Mouse (Mus musculus) intestine, postnatal 0 days (tissue): ENCODE measurements around the gene Kat7. TPM values are rescaled to one million over a fixed set of nuclear protein-coding genes. Genes with fewer than 3 reads are reported as not detected.

Experiments used
- ATAC-seq: fragments of 200-750 bp; cut with Nextera tagmentation; 2 replicates; pipeline ENCODE4 v1.8.0; 2017; ENCODE audit warnings: mild to moderate bottlenecking, moderate TSS enrichment, moderate library complexity
- H3K27ac ChIP-seq: fragments of 300-500 bp; sonication (generic); 2 replicates; pipeline ENCODE4 v1.5.1; 2014; ENCODE audit warnings: mild to moderate bottlenecking, low read depth, low read length, moderate library complexity
- H3K27me3 ChIP-seq: fragments of 300-500 bp; sonication (generic); replicated peaks from 2 replicates; pipeline ENCODE4 v1.6.1; 2014; ENCODE audit warnings: low read length, mixed read lengths; ENCODE audit not compliant: control insufficient read depth, insufficient read depth
- H3K36me3 ChIP-seq: fragments of 300-500 bp; sonication (generic); 2 replicates; pipeline ENCODE4 v1.6.1; 2014; ENCODE audit warnings: mild to moderate bottlenecking, moderate library complexity; ENCODE audit not compliant: control insufficient read depth, insufficient read depth
- H3K4me1 ChIP-seq: fragments of 300-500 bp; sonication (generic); replicated peaks from 2 replicates; pipeline ENCODE4 v1.6.1; 2014; ENCODE audit warnings: antibody characterized with exemption, low read length, mixed read lengths; ENCODE audit not compliant: control insufficient read depth, insufficient read depth
- H3K4me2 ChIP-seq: fragments of 300-500 bp; sonication (generic); replicated peaks from 2 replicates; pipeline ENCODE4 v1.6.1; 2014; ENCODE audit warnings: low read depth, mild to moderate bottlenecking, moderate library complexity
- H3K4me3 ChIP-seq: fragments of 300-500 bp; sonication (generic); 2 replicates; pipeline ENCODE4 v1.5.1; 2014; ENCODE audit warnings: low read depth, low read length
- H3K9ac ChIP-seq: fragments of 300-500 bp; sonication (generic); 2 replicates; pipeline ENCODE4 v1.6.1; 2014; ENCODE audit warnings: mild to moderate bottlenecking, low read depth, low read length
- H3K9me3 ChIP-seq: fragments of 300-500 bp; sonication (generic); 2 replicates; pipeline ENCODE4 v1.6.1; 2016; ENCODE audit warnings: mixed run types; ENCODE audit not compliant: control insufficient read depth
- CTCF ChIP-seq: sonication (generic); IDR thresholded peaks from 2 replicates; pipeline ENCODE4 v1.5.1; 2016; ENCODE audit warnings: low read depth, mild to moderate bottlenecking, control low read depth, antibody characterized with exemption, moderate library complexity
- WGBS: fragments of 180-500 bp; shearing (Covaris S2); extraction: QIAGEN DNeasy Blood & Tissue Kit; methylation state at CpG from one replicate; pipeline ENCODE4 v1.1.7; 2014; 5-methylcytosine and 5-hydroxymethylcytosine counted together
- polyA plus RNA-seq: library from polyadenylated mRNA; unstranded; fragments of >200 nt; fragmentation: Nextera tagmentation; extraction: Ambion mirVana; gene quantifications from 2 replicates; pipeline ENCODE4 v1.2.1, GENCODE M21; 2015

The Kat7 gene
- polyA plus RNA-seq, 1 experiment from 2014 or later: 29.7 TPM

DNA sequence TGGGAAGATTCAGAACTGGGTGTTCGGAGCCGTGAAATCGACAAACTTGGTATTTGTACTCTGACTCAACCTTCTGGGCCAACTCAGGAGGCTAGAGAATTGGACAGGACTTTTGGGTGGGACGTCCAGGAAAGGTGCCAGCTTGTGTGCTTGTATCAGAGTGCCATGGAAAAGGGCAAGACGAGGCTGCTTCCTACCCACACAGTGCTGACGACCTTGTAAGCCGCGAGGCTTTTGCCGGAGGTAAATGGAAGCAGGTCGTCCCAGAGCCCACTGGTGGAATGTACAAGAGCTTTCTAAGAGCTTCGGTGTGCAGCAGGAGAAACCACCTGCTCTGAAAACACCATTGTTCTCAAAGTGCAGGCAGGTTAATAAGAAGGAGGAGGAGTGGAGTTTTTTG lies 16.2 kb upstream of the Kat7 start:
- WGBS: 65% methylated on average over 11 of the region's 11 CpGs
- Histone ChIP-seq H3K9ac (no peak overlapping the region), H3K36me3 (no peaks in the 10 kb centered on the region), H3K4me3 (no peak overlapping the region), H3K4me2 (no peak overlapping the region), H3K9me3 (no peaks in the 10 kb centered on the region), H3K4me1 (no peaks in the 10 kb centered on the region), H3K27me3 (no peaks in the 10 kb centered on the region), H3K27ac (no peak overlapping the region)
- TF ChIP-seq CTCF: no peak
- ATAC-seq: no peak

DNA sequence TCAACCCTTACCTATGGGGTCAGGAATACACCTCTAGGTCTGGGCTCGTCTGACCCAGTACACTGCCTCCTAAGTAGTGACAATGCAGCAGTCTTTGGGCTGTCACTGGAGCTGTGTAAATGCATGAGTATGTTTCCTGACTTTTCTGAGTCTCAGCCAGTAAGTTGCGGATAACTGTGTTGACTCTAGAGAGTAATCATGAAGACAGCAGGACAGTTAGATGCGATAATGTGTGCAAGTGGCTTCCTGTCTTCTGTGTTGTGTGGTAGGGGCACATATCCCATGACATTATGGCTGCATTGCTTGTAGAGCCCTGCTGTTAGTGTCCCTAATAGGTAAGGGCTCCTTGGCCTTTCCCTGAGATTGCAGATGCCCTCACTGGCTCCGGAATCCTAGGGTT lies 15.8 kb upstream of the Kat7 start:
- 79% methylated on average over 4 of the region's 4 CpGs for WGBS
- ATAC-seq: no peak

DNA sequence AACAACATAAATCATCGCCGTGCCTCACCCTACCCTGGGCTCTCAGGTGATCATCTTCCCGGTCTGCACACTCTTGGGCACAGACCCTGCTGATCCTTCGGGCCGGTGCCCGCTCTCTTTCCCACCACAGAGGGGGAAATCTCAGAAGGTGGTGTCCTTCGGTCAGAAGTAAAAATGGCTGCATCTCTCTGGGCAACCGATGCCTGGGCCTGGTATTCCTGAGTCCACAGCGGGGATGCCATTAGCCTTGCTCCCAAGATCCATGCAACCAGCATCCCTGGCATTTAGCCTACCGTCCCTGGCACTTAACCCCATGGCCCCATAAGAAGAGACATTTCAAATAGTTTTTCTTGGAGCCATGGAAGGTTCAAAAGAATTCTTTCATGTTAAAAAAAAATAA lies 14.1 kb upstream of the Kat7 start:
- Histone ChIP-seq H3K4me3 (no peak overlapping the region), H3K36me3 (no peaks in the 10 kb centered on the region), H3K27me3 (no peaks in the 10 kb centered on the region), H3K4me2 (no peak overlapping the region), H3K27ac (no peak overlapping the region), H3K9me3 (no peaks in the 10 kb centered on the region), H3K9ac (no peak overlapping the region), H3K4me1 (no peaks in the 10 kb centered on the region)
- no peak for TF ChIP-seq CTCF
- 86% methylated on average over 10 of the region's 10 CpGs for WGBS
- ATAC-seq: no peak

More for the DNA sequence above, 15.8 kb upstream of the Kat7 start:
- TF ChIP-seq CTCF: no peak
- H3K4me1 ChIP-seq: no peaks in the 10 kb centered on the region
- no peak overlapping the region for H3K4me3 ChIP-seq
- no peak overlapping the region for H3K27ac ChIP-seq
- H3K9ac ChIP-seq: no peak overlapping the region
- no peaks in the 10 kb centered on the region for H3K36me3 ChIP-seq
- no peak overlapping the region for H3K4me2 ChIP-seq
- H3K27me3 ChIP-seq: no peaks in the 10 kb centered on the region
- no peaks in the 10 kb centered on the region for H3K9me3 ChIP-seq

DNA sequence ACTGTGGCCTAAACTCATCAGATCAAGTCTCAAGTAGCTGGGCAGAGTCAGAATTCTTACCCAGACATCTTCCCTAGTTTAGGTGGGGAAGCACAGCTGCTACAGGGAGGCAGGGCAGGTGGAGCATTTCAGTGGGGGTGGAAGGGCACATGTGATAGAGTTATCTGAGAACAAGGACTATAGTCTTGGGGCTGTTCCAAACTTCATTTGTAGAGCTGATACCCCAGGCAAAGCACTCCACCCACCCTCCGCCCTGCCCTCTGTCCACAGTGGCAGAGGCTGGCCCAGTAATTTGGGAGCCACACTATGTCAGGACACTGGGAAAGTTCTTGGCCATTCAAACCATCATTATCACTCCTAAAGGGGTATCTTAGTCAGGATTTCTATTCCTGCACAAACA lies 10.0 kb upstream of the Kat7 start:
- Histone ChIP-seq H3K4me3 (no peak overlapping the region), H3K9me3 (no peaks in the 10 kb centered on the region), H3K9ac (no peak overlapping the region), H3K4me1 (no peaks in the 10 kb centered on the region), H3K4me2 (no peak overlapping the region), H3K36me3 (no peaks in the 10 kb centered on the region), H3K27ac (no peak overlapping the region), H3K27me3 (no peaks in the 10 kb centered on the region)
- no peak for ATAC-seq
- TF ChIP-seq CTCF: no peak
- WGBS: 95% methylated on average over 1 of the region's 1 CpGs

DNA sequence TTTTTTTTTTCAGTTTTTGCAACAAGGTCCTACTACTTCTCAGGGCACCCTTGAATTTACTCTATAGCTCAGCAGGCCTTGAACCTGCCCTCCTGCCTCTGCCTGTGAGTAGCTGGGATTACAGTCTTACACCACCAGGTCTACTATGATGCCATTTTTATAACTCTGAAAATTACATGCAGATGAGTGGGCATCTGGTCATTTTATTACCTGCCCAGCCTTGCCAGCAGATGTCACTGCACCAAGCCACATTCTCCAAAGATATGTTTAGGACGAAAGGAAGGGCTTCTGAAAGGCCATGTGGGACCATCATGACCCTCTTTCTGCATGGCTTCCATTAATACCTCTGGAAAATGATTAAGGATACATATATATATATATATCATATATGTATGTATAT lies 9.5 kb upstream of the Kat7 start:
- Histone ChIP-seq H3K9me3 (no peaks in the 10 kb centered on the region), H3K9ac (no peak overlapping the region), H3K4me3 (no peak overlapping the region), H3K27ac (no peak overlapping the region), H3K4me1 (no peaks in the 10 kb centered on the region), H3K4me2 (no peak overlapping the region), H3K36me3 (no peaks in the 10 kb centered on the region), H3K27me3 (no peaks in the 10 kb centered on the region)
- WGBS: 69% methylated on average over 1 of the region's 1 CpGs
- TF ChIP-seq CTCF: peak; percentile 66
- ATAC-seq: no peak

DNA sequence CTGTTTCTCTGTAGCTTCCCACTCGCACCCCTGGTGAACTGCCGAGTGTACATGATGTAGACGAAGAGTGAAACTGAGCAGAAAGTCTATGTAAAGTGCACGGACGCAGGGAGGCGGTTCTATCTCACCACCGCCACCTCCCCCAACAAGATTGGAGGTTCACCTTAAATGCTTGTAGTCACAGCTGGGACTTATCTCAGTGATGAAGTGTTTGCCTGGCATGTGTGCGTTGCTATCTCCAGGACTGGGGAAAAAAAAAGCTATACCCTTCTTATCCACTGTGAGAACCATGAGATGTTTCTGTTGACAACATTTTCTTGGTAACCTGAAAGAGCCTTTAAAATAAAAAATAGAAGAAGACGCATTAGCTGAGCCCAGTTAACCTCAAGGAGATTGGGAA lies 8.1 kb upstream of the Kat7 start:
- H3K4me3 ChIP-seq: no peak overlapping the region
- H3K4me1 ChIP-seq: no peaks in the 10 kb centered on the region
- H3K27me3 ChIP-seq: no peaks in the 10 kb centered on the region
- H3K36me3 ChIP-seq: no peaks in the 10 kb centered on the region
- no peak for TF ChIP-seq CTCF
- no peak overlapping the region for H3K27ac ChIP-seq
- no peak overlapping the region for H3K4me2 ChIP-seq
- H3K9me3 ChIP-seq: no peaks in the 10 kb centered on the region
- no peak for ATAC-seq
- 75% methylated on average over 9 of the region's 9 CpGs for WGBS
- no peak overlapping the region for H3K9ac ChIP-seq
